Mouse (Mus musculus) forebrain, postnatal 0 days (tissue): ENCODE data around the gene Tap1. TPM values are rescaled to one million over a fixed set of nuclear protein-coding genes. Genes with fewer than 3 reads are reported as not detected.

ENCODE experiments used
- ATAC-seq: fragments of 200-750 bp; cut with Nextera tagmentation; 2 replicates; pipeline ENCODE4 v1.8.0; 2017; ENCODE audit warnings: mild to moderate bottlenecking, moderate library complexity
- DNase-seq: peaks from one replicate; pipeline ENCODE4 v3.0.0-alpha.2; 2015
- H3K27ac ChIP-seq: fragments of 300-500 bp; sonication (generic); 2 replicates; pipeline ENCODE4 v1.5.1; 2014; ENCODE audit warnings: low read depth, mild to moderate bottlenecking, antibody characterized with exemption, low read length, moderate library complexity, mixed read lengths
- H3K27me3 ChIP-seq: fragments of 300-500 bp; sonication (generic); 2 replicates; pipeline ENCODE4 v1.6.1; 2014; ENCODE audit warnings: mild to moderate bottlenecking, low read length, mixed read lengths; ENCODE audit not compliant: insufficient read depth
- H3K36me3 ChIP-seq: fragments of 300-500 bp; sonication (generic); 2 replicates; pipeline ENCODE4 v1.6.1; 2014; ENCODE audit warnings: mild to moderate bottlenecking, moderate library complexity; ENCODE audit not compliant: insufficient read depth
- H3K4me1 ChIP-seq: fragments of 300-500 bp; sonication (generic); 2 replicates; pipeline ENCODE4 v1.6.1; 2014; ENCODE audit warnings: antibody characterized with exemption; ENCODE audit not compliant: insufficient read depth
- H3K4me2 ChIP-seq: fragments of 300-500 bp; sonication (generic); 2 replicates; pipeline ENCODE4 v1.6.1; 2014; ENCODE audit warnings: low read depth, mild to moderate bottlenecking, moderate library complexity
- H3K4me3 ChIP-seq: fragments of 300-500 bp; sonication (generic); 2 replicates; pipeline ENCODE4 v1.5.1; 2014; ENCODE audit warnings: low read depth, low read length, mixed read lengths
- H3K9ac ChIP-seq: fragments of 300-500 bp; sonication (generic); 2 replicates; pipeline ENCODE4 v1.6.1; 2014; ENCODE audit warnings: mild to moderate bottlenecking
- H3K9me3 ChIP-seq: fragments of 300-500 bp; sonication (generic); 2 replicates; pipeline ENCODE4 v1.6.1; 2016; ENCODE audit warnings: low read length
- CTCF ChIP-seq: sonication (generic); IDR thresholded peaks from 2 replicates; pipeline ENCODE4 v1.5.1; 2016; ENCODE audit warnings: antibody characterized with exemption, control low read depth, low read depth
- WGBS: fragments of 180-500 bp; shearing (Covaris S2); extraction: QIAGEN DNeasy Blood & Tissue Kit; methylation state at CpG from one replicate; pipeline ENCODE4 v1.1.7; 2014; 5-methylcytosine and 5-hydroxymethylcytosine counted together
- polyA plus RNA-seq: library from polyadenylated mRNA; unstranded; fragments of >200 nt; fragmentation: Nextera tagmentation; extraction: Ambion mirVana; gene quantifications from 2 replicates; pipeline ENCODE4 v1.2.1, GENCODE M21; 2015
- total RNA-seq: library from RNA; depleted of rRNA; stranded (reverse); fragments of >200 nt; gene quantifications from 2 replicates; pipeline ENCODE4 v1.2.3, GENCODE M21; 2014; rRNA removed

Tap1 gene
- total RNA-seq: 5.2 and 7.5 TPM in 2 replicates
- 4.6 and 5.0 TPM in 2 replicates for polyA plus RNA-seq

DNA sequence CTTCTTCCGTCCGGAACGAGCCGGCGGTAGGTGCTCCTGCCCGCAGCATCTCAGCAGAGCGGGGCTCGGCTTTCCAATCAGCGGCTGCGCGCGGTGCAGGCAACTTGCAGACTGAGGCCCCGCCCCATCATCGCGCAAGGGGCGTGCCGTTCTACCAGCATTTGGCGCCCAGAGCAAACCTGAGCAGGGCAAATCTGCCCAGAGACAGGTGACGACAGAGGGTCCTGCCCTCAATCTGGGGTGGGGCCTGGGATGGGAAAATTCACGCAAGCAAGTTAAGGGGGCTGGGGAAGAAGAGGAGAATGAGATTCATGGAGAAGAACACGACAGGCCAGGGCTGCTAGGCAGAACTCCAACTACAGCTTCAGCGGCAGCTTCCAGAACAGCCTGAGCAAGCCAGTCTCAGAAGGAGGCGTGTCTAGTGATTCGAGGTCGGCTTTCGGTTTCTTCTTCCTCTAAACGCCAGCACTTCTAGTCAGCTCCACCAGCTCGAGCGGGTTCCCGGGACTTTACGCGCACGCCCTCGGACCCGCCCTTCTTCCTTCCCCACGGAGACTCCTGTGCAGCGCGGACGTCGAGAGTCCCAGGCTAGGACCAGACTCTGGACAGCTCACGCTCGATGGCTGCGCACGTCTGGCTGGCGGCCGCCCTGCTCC lies at the start of gene Tap1, which contains the start of gene Psmb9:
Tap1 (plus strand) TSS at position 293 of the 656 bp plus-strand sequence.
Psmb9 (minus strand) TSS at position 504 of the 656 bp plus-strand sequence.
- peak; percentile 94 for DNase-seq
- ATAC-seq: peak; percentile 98
- H3K4me2 ChIP-seq: peak within 1 kb of the TSS; percentile 90
- no peak for TF ChIP-seq CTCF
- H3K27me3 ChIP-seq: peaks cover 16% of the 10 kb centered on the region
- peak within 1 kb of the TSS; percentile 53 for H3K4me3 ChIP-seq
- H3K27ac ChIP-seq: peak within 1 kb of the TSS; percentile 57; the same call in 1 of the 2 replicates
- H3K9me3 ChIP-seq: no peaks in the 10 kb centered on the region
- peaks cover 7% of the 10 kb centered on the region; the same call in 1 of the 2 replicates for H3K4me1 ChIP-seq
- H3K36me3 ChIP-seq: no peaks in the 10 kb centered on the region
- H3K9ac ChIP-seq: peak within 1 kb of the TSS; percentile 58
- WGBS: 2% methylated on average over 46 of the region's 46 CpGs

DNA sequence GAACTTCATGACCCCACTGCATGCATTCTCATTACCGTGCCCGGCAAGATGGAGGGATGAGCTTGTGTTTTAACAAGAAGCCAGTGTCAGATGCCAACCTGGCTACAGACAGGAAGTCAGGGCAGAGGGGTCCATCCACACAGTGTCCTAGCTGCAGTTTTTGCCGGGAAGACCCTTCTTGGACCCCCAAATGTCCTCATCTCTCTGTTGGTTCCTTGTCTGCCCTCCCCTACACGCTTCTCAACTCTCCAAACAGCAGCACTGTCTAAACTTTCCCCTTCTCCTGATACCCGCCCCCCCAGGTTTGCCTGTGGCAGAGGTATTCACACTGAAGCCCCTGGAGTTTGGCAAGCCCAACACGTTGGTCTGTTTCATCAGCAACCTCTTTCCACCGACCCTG lies 49.8 kb upstream of the Tap1 start:
- ATAC-seq (no peak), DNase-seq (no peak)
- Histone ChIP-seq H3K4me2 (no peak overlapping the region), H3K27ac (no peak overlapping the region), H3K4me1 (0 out of 2 replicates have a peak, but pooled peaks cover 5% of the 10 kb centered on the region), H3K4me3 (no peak overlapping the region), H3K27me3 (peaks cover 34% of the 10 kb centered on the region), H3K36me3 (no peaks in the 10 kb centered on the region), H3K9me3 (no peaks in the 10 kb centered on the region), H3K9ac (no peak overlapping the region)
- TF ChIP-seq CTCF: no peak
- 78% methylated on average over 7 of the region's 7 CpGs for WGBS

DNA sequence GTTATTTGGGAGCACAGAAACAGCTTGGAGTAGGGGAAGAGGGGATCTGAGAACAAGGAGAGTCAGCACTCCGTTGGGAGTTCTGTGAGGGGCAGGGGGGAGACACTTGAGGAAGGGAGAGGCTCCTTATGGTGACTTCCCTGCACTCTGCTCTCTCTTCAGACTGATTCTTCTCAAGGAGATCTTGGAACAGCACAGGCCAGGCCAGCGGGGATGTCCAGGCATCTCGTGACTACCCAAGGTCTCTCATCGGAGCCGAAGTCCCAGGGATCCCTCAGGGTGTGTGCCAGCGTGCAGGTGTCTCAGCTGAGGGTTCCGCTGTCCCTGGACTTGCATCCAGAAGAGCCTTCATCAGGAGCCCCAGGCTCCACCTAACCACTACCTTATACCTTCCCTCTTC lies 48.7 kb upstream of the Tap1 start:
- WGBS: 82% methylated on average over 7 of the region's 7 CpGs
- Histone ChIP-seq H3K27me3 (peaks cover 34% of the 10 kb centered on the region), H3K4me1 (0 out of 2 replicates have a peak, but pooled peaks cover 5% of the 10 kb centered on the region), H3K9ac (no peak overlapping the region), H3K27ac (no peak overlapping the region), H3K4me2 (no peak overlapping the region), H3K9me3 (no peaks in the 10 kb centered on the region), H3K36me3 (no peaks in the 10 kb centered on the region), H3K4me3 (no peak overlapping the region)
- DNase-seq (no peak), ATAC-seq (no peak)
- no peak for TF ChIP-seq CTCF

DNA sequence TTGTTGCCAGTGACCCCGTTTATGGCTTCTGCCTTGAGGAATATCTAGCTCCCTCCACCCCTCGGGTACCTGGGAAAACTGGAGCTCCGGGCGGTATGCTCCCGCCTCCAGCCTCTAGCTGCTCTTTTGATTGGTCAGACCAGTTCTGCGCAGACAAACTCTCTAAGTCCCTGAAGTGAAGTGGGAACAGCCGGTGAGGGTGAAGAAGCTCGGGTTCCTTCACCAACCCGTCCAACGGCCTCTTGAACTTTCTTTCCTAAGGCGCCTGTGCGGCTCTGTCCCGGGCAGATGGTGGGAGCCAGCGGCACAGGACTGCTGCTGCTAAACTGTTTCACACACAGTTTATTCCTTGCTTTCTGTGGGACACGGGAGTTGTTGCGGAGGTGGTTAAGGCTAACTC lies 47.9 kb upstream of the Tap1 start:
- H3K4me2 ChIP-seq: peak overlapping the region; percentile 40
- WGBS: 1% methylated on average over 16 of the region's 16 CpGs
- no peak for ATAC-seq
- TF ChIP-seq CTCF: no peak
- H3K27ac ChIP-seq: no peak overlapping the region
- no peak for DNase-seq
- peak overlapping the region; percentile 13 for H3K4me3 ChIP-seq
- H3K36me3 ChIP-seq: no peaks in the 10 kb centered on the region
- peaks cover 34% of the 10 kb centered on the region for H3K27me3 ChIP-seq
- H3K9ac ChIP-seq: no peak overlapping the region
- H3K9me3 ChIP-seq: no peaks in the 10 kb centered on the region
- 0 out of 2 replicates have a peak, but pooled peaks cover 5% of the 10 kb centered on the region for H3K4me1 ChIP-seq

DNA sequence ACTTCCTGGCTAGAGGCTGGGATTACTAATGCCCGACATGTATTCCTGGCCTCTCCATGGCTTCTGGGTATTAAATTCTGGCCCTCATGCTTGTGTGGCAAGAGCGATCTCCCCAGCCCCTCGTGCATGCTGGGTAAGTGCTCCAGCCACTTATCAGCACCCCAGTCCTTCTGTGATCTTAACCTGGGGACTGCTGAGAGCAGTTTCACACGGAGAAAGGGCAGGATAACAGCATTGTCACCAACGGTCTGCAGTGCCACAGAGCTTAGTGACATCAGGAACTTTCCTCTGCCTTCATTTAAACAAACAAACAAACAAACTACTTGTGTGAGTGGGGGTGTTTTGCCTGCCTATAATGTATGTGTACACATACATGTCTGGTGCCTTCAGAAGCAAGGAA lies 47.1 kb upstream of the Tap1 start:
- 10% methylated on average over 5 of the region's 5 CpGs for WGBS
- no peaks in the 10 kb centered on the region for H3K9me3 ChIP-seq
- H3K4me1 ChIP-seq: 0 out of 2 replicates have a peak, but pooled peaks cover 5% of the 10 kb centered on the region
- no peak for TF ChIP-seq CTCF
- DNase-seq: no peak
- H3K4me2 ChIP-seq: no peak overlapping the region
- ATAC-seq: no peak
- H3K27me3 ChIP-seq: peaks cover 34% of the 10 kb centered on the region
- no peak overlapping the region for H3K27ac ChIP-seq
- H3K4me3 ChIP-seq: no peak overlapping the region
- H3K9ac ChIP-seq: no peak overlapping the region
- H3K36me3 ChIP-seq: no peaks in the 10 kb centered on the region

DNA sequence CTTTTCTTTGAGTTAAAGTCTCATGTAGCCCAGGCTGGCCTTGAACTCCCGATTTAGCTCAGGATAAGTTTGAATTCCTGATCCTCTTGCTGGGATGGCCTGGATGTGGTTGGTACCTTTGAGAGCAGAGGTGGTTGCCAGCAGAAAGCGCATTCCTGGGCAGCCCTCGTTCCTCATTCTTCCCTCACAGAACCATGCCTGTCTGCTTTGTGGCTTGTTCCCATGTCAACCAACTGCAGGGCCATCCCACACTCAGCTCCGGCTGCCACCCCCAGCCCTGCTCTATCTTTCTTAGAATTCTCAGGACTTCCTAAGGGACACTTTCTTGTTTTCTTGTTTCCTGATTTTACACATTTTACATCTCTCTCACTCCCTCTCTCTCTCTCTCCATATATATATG lies 45.9 kb upstream of the Tap1 start:
- DNase-seq (no peak), ATAC-seq (no peak)
- no peak overlapping the region for H3K4me3 ChIP-seq
- H3K36me3 ChIP-seq: no peaks in the 10 kb centered on the region
- H3K27me3 ChIP-seq: peaks cover 34% of the 10 kb centered on the region
- H3K4me2 ChIP-seq: no peak overlapping the region
- no peak overlapping the region for H3K9ac ChIP-seq
- 46% methylated on average over 4 of the region's 4 CpGs for WGBS
- H3K4me1 ChIP-seq: no peaks in the 10 kb centered on the region
- H3K9me3 ChIP-seq: no peaks in the 10 kb centered on the region
- H3K27ac ChIP-seq: no peak overlapping the region
- TF ChIP-seq CTCF: no peak

DNA sequence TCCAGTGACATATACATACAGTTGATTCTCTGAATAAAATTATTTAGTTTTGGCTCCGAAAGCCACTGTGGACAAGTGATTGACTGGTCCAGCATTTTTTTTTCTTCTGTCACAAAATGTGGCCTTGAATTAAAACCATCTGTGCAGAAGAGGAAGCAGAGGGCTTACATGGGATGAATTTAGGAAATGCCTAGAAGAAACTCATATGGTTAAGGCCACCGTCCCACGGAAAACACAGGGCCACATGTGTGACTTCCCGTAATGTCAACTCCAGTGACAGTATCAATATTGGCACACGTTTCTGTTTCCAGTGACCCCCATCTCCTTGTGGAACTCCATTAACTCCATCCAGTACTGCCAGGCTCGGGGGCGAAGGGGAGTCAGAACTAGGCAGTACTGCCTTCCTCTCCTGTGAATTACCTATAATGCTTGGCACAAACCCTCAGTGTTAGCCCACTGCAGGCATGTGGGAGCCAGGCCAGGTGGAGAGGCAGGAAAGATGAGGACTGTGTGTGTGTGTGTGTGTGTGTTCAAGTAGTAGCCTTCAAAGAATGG lies 44.8 kb upstream of the Tap1 start:
- Histone ChIP-seq H3K27me3 (peaks cover 34% of the 10 kb centered on the region), H3K4me1 (no peaks in the 10 kb centered on the region), H3K36me3 (no peaks in the 10 kb centered on the region), H3K4me3 (no peak overlapping the region), H3K9ac (no peak overlapping the region), H3K27ac (no peak overlapping the region), H3K9me3 (no peaks in the 10 kb centered on the region), H3K4me2 (no peak overlapping the region)
- ATAC-seq (no peak), DNase-seq (no peak)
- TF ChIP-seq CTCF: no peak
- WGBS: 87% methylated on average over 7 of the region's 7 CpGs
